Mouse (Mus musculus): ENCODE measurements at regions not wholly inside any gene's neighbourhood (a gene's known extent, or its start where the extent isn't known, plus 50 kb on each side); places are given as distances from the start of the nearest gene placed in this dataset.

GRCm38 (mm10) chrX:145848937-145849783 lies 344.2 kb upstream of the Amot start:
- peak; percentile 21 for DNase-seq

DNA sequence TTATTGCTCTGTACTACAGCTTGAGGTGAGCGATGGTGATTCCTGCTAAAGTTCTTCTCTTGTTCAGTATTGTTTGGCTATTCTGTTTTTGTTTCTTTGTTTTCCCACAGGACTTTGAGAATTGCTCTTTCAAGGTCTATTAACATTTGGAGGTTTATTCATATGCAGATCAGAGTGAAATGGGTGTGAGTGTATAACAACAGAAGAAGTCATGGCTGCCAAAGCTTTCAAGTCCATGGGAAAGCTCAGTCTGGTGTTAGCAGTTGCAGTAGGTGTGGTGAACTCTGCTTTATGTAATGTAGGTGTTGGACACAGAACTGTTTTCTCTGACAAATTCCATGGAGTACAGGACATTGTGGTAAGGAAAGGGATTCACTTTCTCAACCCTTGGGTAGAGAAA lies 328.1 kb upstream of the Amot start:
- DNase-seq: no peak

DNA sequence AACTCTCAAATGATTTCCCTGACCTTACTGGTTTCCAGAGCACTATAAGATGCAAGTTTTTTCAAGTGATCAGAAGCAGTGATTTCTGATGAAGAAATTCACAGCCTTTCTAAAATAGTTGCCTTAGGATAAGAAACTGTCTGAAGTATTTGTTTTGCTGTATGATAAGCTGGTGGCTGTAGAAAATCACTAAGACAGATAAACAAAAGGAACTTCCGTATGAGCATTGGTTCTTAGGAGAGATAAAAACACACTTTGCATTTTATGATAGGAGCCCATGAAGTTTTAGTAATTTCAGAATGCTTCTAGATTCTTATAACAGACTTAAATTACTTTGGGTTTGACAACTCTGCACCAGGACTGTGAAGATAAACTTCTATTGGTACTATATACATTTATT lies 308.0 kb upstream of the Amot start:
- DNase-seq: no peak

Data from right cerebral cortex, postnatal 14 days (tissue).